Mouse (Mus musculus) megakaryocyte, embryonic 14.5 days (primary cell): ENCODE measurements around the gene Ckap5.

ENCODE experiments used
- FLI1 ChIP-seq: IDR thresholded peaks from 2 replicates; pipeline ENCODE4 v1.6.1; 2012; ENCODE audit warnings: low read length, inconsistent platforms, mixed read lengths
- GATA1 ChIP-seq: IDR thresholded peaks from 3 replicates; pipeline ENCODE4 v1.6.1; 2012; ENCODE audit warnings: mixed read lengths, low read length, inconsistent platforms, borderline replicate concordance

- no peak for TF ChIP-seq GATA1
- no peak for TF ChIP-seq FLI1
Observed at GRCm38 (mm10) chr2:91659657-91660056, 133.1 kb downstream of the Ckap5 start.
